Mouse (Mus musculus) hematopoietic stem cell, adult 5-6 weeks (primary cell): ENCODE results near the gene Pparg. TPM values are rescaled to one million over a fixed set of nuclear protein-coding genes. Genes with fewer than 3 reads are reported as not detected.

Experiments
- ATAC-seq, 2 experiments: fragments of 125-278 bp in 1 of 2; replicated peaks in 1 of 2; 2 replicates each; pipeline ENCODE4 v1.8.0; 2016 to 2017; ENCODE audit warnings: inconsistent platforms in 2 of 2, mild to moderate bottlenecking in 2 of 2, moderate number of reproducible peaks in 2 of 2, low read depth in 1 of 2, moderate TSS enrichment in 1 of 2; ENCODE audit not compliant: low FRiP score in 2 of 2, poor library complexity in 2 of 2, severe bottlenecking in 2 of 2, insufficient read depth in 1 of 2, low TSS enrichment in 1 of 2
- total RNA-seq: library from RNA; stranded (forward); fragments of 172-1452, 232-1000 nt; gene quantifications from 2 replicates; pipeline ENCODE4 v1.2.3, GENCODE M21; 2017

The Pparg gene
- total RNA-seq, 1 experiment from 2014 or later, result 0.50 TPM

DNA sequence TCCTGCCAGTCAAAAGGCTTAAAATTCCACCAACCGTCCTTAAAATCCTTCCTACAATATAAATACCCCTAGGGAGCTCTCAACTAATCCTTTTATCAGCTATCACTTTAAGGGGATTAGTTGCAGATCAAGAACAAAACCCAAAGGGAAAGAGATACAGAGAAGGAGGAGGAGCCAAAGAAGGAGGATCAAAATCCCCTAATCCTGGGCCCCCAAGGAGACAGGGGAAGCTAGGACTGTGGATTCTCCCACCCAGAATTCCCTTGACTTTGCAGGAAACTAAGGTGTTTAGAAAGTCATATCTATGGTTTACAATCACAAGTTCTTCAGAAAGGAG lies 120.2 kb downstream of the Pparg start:
- no peak for ATAC-seq

DNA sequence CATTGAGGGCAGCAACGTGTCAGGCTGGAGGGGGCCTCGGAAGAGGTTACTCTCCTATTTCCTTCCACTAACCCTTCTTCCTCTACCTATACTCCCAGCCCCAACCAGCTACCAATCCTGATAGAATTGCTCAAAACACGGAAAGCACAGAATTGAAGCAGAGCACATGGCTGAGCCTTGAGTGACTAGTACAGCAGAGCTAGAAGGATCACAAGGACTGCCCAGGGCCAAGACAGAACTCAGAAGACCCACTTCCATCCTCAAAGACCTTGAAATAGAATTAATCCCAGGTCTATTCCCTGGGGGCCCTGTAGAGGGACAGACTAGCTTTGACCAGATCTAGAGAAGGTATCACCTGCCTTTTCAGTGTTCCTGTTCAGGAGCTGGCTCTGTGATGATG lies 120.9 kb downstream of the Pparg start:
- ATAC-seq, result no peak

- peak; percentile 47 to 54 for ATAC-seq
These were observed 124.9 kb downstream of the Pparg start for GRCm38 (mm10) chr6:115485635-115486034.

- ATAC-seq, result no peak
These were observed 129.1 kb downstream of the Pparg start for GRCm38 (mm10) chr6:115489831-115490230.

GRCm38 (mm10) chr6:115492952-115493613 lies 132.3 kb downstream of the Pparg start:
- no peak for ATAC-seq

DNA sequence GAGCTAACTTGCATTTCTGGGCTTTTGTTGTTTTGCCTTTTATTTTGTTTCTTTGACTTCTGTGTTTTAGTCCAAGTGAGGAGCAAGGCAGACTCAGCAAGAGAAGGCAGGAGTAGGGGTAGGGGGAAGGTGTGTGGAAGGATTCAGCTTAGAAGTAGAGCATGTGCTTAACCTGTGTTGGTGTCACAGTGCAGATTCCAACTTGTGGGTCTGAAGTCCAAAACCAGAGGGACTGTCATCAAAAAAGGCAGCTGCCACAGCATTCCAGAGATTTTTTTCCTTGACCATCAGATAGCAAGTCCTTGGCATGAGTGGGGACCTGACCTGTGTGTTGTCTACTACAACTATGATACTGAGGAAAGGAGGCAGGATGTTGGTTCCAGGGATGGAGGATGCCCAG lies 133.1 kb downstream of the Pparg start:
- no peak for ATAC-seq

DNA sequence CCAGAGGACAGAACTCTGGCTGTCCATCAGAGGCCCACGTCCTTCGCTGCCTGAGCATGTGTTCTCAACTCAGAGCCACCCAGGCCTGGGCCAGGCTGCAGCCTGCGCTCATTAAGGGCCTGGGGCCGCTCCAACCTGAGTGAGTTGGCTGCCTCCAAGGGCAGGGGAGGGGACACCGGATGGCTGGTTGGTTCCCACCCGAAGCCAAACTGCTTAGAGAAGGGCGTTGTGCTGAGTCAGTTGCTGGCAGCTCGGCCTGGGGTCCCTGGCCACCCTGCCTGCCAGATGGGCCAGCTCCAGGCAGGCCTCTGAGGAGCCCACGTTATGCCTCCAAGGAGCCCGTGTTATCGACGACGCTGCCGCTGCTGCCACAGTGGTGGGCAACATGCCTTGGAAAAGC lies 138.8 kb downstream of the Pparg start:
- ATAC-seq, result no peak

DNA sequence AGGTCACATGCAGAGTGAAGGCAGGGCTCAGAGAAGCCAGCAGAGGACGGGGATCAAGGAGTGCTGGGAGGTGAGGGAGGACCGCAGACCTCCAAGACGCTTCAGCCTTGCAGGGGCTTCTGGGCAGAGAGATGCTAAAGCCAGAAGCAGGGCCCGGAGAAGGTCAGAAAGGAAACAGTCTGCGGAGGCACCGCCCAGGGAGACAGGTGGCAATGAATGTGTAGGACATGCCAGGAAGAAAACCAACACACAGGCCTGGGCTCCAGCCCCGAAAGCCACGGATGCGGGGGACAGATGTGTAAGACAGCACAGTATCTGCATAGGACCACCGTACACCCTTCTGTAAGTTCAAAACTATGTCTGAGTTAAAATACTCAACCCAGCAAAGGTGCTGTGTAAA lies 139.5 kb downstream of the Pparg start:
- no peak for ATAC-seq

DNA sequence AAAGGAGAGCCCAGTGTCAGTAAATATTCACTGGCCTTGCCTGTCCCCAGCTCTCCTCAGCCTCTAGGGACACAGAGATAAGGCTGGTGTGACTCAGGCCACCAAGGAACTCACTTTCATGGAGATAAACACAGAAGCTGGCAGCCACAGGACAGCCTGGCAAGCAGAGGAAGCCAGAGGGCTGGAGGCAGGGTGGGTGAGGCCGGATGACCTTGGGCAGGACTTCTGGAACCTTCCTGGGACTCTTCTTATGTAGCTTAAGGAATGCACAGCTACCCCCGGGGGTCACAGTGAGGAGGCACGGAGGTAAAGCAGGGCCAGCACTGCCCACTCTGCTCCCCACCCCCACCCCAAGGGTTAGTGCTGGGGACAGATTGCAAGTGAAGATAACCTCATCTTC lies 140.4 kb downstream of the Pparg start:
- no peak for ATAC-seq

- no peak for ATAC-seq
These were observed 142.3 kb downstream of the Pparg start for GRCm38 (mm10) chr6:115503038-115503437.

- ATAC-seq, result no peak
These were observed 142.9 kb downstream of the Pparg start for GRCm38 (mm10) chr6:115503549-115504159.

DNA sequence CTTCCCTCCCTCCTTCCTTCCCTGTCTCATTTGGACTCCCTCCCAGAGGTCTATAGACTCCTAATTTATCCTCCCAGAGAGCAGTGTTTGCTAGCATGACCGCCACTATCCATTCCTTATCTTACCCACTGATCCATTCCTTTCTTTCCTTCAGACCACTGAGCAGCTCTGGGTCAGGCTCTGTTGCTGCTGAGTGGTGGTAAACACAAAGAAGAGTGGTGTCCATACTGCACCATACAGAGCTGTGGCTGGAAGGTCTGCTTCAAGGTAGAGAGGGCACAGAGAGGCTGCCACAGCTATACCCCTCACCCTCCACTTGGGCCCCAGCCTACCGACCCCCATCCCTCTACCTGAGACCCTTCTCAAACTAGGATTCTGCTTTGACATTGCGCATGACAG lies 143.4 kb downstream of the Pparg start:
- ATAC-seq, result no peak

- no peak for ATAC-seq
These were observed 144.2 kb downstream of the Pparg start for GRCm38 (mm10) chr6:115504915-115505314.

DNA sequence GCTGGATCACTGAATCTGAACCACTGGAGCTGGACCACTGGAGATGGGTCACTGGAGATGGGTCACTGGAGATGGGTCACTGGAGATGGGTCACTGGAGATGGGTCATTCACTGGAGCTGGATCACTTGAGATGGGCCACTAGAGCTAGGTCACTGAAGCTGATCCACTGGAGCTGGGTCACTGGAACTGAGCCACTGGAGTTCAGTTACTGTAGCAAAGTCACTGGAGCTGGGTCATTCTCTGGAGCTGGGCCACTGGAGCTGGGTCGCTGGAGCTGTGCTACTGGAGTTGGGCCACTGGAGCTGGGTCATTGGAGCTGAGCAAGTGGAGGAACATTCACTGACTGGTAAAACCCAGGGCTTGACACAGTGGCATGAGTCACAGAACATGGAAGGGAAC lies 145.7 kb downstream of the Pparg start:
- no peak for ATAC-seq

DNA sequence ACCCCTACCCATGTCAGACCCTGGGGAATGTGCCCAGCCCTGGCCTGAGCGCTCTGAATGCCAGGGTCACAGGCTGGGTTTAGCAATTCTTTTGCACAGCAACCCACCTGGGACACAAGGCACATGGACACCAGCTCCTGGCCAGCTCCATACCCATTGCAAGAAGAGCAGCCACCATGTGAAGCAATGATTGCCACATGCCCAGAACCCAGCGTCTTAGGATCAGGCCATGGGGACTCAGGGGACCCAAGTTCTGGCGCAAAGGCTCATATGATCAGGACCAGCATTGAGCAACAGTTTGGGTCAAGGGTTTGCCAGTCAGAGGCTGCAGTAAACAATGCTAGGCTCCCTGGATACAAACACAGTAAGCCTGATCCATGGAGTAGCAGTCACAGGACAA lies 150.7 kb downstream of the Pparg start:
- peak in 1 of 2 experiments; percentile 21; a peak in 1 of 4 replicates for ATAC-seq

DNA sequence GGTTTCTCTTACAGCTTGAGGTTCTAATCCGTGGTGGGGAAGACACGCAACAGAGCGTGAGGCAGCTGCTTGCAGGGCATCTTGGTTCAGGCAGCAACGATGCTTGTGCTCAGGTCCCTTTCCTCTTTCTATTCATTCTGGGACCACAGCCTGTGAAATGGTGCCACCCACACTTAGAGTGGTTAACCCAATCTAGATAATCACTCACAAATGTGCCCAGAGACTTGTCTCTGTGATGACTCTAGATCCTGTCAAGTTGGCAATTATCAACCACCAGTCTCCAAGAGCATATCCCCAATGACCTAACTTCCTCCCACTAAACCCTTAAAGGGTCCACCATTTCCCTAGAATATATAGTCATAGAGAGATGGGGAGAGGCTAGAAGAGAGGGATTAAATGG lies 152.5 kb downstream of the Pparg start:
- ATAC-seq, result no peak

DNA sequence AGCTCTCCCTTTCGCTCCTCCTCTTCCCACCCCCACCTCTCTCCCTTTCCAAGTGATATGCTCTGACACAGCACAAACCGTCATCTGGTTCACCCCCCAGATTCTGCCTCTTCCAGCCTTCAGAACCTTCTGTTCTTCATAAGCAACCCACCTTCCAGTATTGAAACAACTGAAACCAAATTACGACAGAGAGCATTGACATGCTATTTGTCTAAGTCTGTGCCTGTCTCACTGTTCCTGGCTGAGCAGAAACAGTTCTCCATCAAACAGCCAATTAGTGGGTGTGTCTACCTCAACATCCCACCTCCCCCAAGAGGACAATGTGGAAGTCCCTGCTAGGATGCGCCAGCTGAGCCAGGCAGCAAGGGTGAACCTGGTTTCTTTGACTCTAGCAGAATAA lies 157.2 kb downstream of the Pparg start:
- no peak for ATAC-seq

DNA sequence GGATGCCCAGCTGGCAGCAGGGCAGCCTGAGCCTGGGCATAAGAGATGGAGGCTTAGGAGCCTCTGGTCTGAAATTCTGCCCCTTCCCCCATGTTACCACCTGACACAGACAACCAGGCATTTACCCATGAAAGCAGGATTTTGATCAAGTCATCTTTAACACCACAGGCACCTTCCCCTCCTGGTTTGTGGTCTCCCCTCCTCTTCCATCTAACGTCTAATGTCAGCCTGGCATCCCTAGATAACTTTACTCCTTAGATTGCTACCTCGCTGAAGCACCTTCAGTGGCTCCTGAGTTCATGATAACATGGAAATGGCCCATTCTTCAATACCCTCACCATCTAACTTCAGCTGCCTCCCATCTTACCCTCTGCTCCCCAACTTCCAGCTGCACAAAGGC lies 157.6 kb downstream of the Pparg start:
- no peak for ATAC-seq

GRCm38 (mm10) chr6:115519275-115519699 lies 158.5 kb downstream of the Pparg start:
- ATAC-seq, result peak; percentile 88
